Mouse (Mus musculus) kidney, adult 2 months (tissue): Measurements from ENCODE around the gene Cxcr3. TPM values are rescaled to one million over a fixed set of nuclear protein-coding genes. Genes with fewer than 3 reads are reported as not detected.

Experiments
- DNase-seq: peaks from one replicate; pipeline ENCODE4 v3.0.0; 2021
- H3K27ac ChIP-seq: fragments of 200-500 bp; 2 replicates; pipeline ENCODE4 v1.5.1; 2012; ENCODE audit warnings: low read depth, low read length, control low read depth, inconsistent platforms; ENCODE audit not compliant: insufficient read depth
- H3K27me3 ChIP-seq: fragments of 200-500 bp; replicated peaks from 2 replicates; pipeline ENCODE4 v1.6.1; 2012; ENCODE audit warnings: mild to moderate bottlenecking, moderate library complexity, low read length, inconsistent platforms; ENCODE audit not compliant: control insufficient read depth, insufficient read depth
- H3K36me3 ChIP-seq: fragments of 200-500 bp; 2 replicates; pipeline ENCODE4 v1.6.1; 2012; ENCODE audit warnings: mild to moderate bottlenecking, moderate library complexity, low read length, inconsistent platforms; ENCODE audit not compliant: control insufficient read depth, insufficient read depth
- H3K4me1 ChIP-seq: fragments of 200-500 bp; 2 replicates; pipeline ENCODE4 v1.6.1; 2011; ENCODE audit warnings: low read length; ENCODE audit not compliant: control insufficient read depth, insufficient read depth
- H3K4me3 ChIP-seq: fragments of 200-500 bp; 2 replicates; pipeline ENCODE4 v1.5.1; 2011; ENCODE audit warnings: mild to moderate bottlenecking, low read depth, low read length, control low read depth; ENCODE audit not compliant: insufficient read depth
- CTCF ChIP-seq: fragments of 200-500 bp; conservative IDR thresholded peaks from 2 replicates; pipeline ENCODE4 v1.5.1; 2011; ENCODE audit warnings: low read depth, mild to moderate bottlenecking, control low read depth, low read length, moderate library complexity, mixed read lengths; ENCODE audit not compliant: insufficient read depth, insufficient read length
- POLR2A ChIP-seq: fragments of 200-500 bp; IDR thresholded peaks from one replicate; pipeline ENCODE4 v1.6.1; 2011; ENCODE audit warnings: low read depth, low read length, control low read depth
- WGBS: fragments of 180-500 bp; shearing (Covaris S2); methylation state at CpG from one replicate; pipeline ENCODE4 v1.1.7; 2018; 5-methylcytosine and 5-hydroxymethylcytosine counted together
- polyA plus RNA-seq: library from polyadenylated mRNA; depleted of rRNA; stranded (reverse); fragments of >200 nt; gene quantifications from 2 replicates; pipeline ENCODE4 v1.2.3, GENCODE M21; 2012; rRNA removed

Gene Cxcr3
- polyA plus RNA-seq, 1 experiment: 4.3 TPM

DNA sequence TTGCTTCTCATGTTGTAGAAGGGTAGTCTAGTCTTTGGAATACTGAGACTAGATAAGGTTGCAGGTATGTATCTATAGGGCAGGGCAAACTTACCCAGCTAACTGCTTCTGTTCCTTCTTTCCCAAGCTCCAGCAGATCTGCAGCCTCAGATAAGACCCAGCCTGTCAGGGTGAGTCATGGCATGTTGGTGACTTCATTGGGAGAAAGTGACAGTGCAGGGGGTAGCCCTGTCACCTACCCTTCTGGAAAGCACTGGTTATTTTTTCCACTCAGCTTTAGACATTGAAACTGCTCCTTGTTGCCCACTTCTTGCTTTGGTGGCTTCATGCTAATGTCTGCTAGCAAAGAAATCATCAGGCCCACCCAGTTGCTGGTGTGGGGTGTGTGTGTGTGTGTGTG, 4.1 kb downstream of the Cxcr3 start:
- no peaks in the 10 kb centered on the region for H3K36me3 ChIP-seq
- H3K4me1 ChIP-seq: no peaks in the 10 kb centered on the region
- DNase-seq: no peak
- H3K4me3 ChIP-seq: no peak overlapping the region
- no peaks in the 10 kb centered on the region for H3K27me3 ChIP-seq
- H3K27ac ChIP-seq: no peak overlapping the region
- TF ChIP-seq CTCF (no peak), POLR2A (no peak)

DNA sequence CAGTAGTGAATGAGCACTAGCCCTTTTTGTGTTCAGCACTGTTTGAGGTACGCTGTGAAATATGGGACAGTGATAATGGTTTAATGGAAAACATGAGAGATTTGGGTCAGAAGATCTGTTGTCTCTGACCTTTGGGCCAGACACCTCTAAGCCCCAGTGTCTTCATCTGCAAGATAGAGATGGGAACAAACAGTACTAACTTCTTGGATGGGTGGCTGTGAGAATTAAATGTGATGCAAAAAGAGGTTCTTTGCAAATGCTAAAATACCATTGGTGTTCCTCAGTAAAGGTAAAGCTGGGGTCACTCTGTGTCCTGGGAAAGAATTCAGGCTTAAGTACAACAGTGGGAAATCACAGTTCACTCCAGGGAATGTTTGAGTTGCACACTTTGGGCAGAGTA, 13.7 kb downstream of the Cxcr3 start:
- DNase-seq: no peak
- 67% methylated on average over 1 of the region's 1 CpGs for WGBS
- Histone ChIP-seq H3K36me3 (no peaks in the 10 kb centered on the region), H3K27ac (no peak overlapping the region), H3K4me3 (no peak overlapping the region), H3K4me1 (no peaks in the 10 kb centered on the region), H3K27me3 (no peaks in the 10 kb centered on the region)
- TF ChIP-seq CTCF: no peak
- no peak for TF ChIP-seq POLR2A

DNA sequence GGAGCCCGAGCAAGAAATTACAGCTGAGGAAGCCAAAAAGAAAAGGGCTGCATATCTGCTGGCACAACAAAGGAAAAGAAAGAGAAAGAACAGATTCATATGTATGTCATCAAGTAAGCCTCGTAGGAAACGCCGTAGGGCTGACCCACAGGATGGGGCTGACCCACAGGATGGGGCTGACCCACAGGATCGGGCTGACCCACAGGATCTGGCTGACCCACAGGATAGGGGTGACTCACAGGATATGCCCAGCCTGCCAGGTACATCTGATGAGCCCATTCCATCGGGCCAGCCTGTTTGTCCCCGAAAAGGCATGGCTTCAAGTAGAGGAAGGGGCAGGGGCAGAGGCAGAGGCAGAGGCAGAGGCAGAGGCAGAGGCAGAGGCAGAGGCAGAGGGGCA, 29.0 kb downstream of the Cxcr3 start:
- WGBS: 70% methylated on average over 7 of the region's 7 CpGs
- H3K27ac ChIP-seq: no peak overlapping the region
- DNase-seq: no peak

DNA sequence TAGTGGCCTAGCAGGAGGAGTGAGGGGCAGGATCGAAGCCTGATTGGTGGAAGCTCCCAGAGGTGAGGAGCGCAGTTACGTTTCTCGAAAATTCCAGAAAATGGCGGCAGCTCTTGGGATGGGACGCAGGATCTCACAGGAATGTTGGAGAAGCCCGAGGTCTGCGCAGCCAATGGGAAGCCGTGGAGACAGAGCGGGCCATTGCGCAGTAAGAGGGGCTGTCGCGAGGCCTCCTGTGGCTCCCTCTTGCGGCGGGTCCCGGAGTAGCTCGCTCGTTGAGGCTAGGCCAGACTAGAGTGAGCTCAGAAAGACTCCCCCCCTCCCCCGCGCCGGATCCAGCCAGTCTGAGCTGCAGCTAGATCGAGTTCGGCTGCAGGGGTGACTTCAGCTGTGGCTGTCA, 35.8 kb downstream of the Cxcr3 start:
- DNase-seq: no peak
- H3K27ac ChIP-seq: no peak overlapping the region
- TF ChIP-seq CTCF (no peak), POLR2A (no peak)
- WGBS: 72% methylated on average over 23 of the region's 23 CpGs
- H3K4me1 ChIP-seq: no peaks in the 10 kb centered on the region
- no peak overlapping the region for H3K4me3 ChIP-seq
- H3K27me3 ChIP-seq: no peaks in the 10 kb centered on the region
- H3K36me3 ChIP-seq: no peaks in the 10 kb centered on the region

More for the DNA sequence above, 29.0 kb downstream of the Cxcr3 start:
- Histone ChIP-seq H3K4me3 (no peak overlapping the region), H3K27me3 (no peaks in the 10 kb centered on the region), H3K36me3 (no peaks in the 10 kb centered on the region), H3K4me1 (no peaks in the 10 kb centered on the region)
- TF ChIP-seq CTCF (no peak), POLR2A (no peak)

DNA sequence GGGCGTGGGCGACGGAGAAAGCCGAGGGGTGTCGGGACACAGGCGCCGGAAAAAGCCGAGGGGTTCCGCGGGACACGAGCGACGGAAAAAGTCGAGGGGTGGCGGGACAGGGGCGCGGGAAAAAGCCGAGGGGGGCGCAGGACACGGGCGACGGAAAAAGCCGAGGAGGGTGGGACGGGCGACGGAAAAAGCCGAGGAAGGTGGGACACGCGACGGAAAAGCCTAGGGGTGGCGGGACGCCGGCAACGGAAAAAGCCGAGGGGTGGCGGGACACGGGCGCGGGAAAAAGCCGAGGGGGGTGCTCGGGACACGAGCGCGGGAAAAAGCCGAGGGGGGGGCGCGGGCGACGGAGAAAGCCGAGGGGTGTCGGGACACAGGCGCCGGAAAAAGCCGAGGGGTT, 36.5 kb downstream of the Cxcr3 start:
- TF ChIP-seq CTCF (no peak), POLR2A (no peak)
- DNase-seq: no peak
- Histone ChIP-seq H3K27me3 (no peaks in the 10 kb centered on the region), H3K4me1 (no peaks in the 10 kb centered on the region), H3K27ac (no peak overlapping the region), H3K36me3 (no peaks in the 10 kb centered on the region), H3K4me3 (no peak overlapping the region)
- WGBS: 74% methylated on average over 43 of the region's 54 CpGs

DNA sequence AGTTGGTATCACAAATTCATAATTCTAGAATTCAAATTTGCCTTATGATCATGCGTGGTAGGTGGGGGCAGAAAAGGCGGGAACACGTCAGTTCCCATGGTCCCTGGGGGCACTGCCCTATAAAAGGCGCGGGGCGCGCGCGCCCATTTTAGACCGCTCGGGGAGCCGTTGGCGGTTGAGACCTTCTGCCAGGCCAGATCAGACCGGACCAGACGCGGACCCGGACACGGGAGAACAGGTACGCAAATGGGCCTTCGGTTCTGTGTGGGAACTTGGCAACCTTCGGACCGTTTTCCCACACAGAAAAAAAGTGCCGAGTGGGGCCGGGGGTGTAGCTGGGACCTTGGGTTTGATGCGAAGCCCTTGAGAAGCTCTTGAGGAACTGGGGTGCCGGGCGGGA, 38.4 kb downstream of the Cxcr3 start:
- Histone ChIP-seq H3K27ac (no peak overlapping the region), H3K36me3 (no peaks in the 10 kb centered on the region), H3K4me1 (no peaks in the 10 kb centered on the region), H3K27me3 (no peaks in the 10 kb centered on the region), H3K4me3 (no peak overlapping the region)
- TF ChIP-seq CTCF (no peak), POLR2A (no peak)
- 96% methylated on average over 27 of the region's 27 CpGs for WGBS
- no peak for DNase-seq

Other genes with a start within 250 kb of the Cxcr3 start
- 3.2 and 5.0 TPM in 2 replicates for gene Taf1, start 201.5 kb downstream of the Cxcr3 start, polyA plus RNA-seq
- 64.3 and 69.4 TPM in 2 replicates for gene Ogt, start 94.2 kb downstream of the Cxcr3 start, polyA plus RNA-seq
- 0.13 TPM in 1 of 2 replicates, not detected in the other for gene Gm4779, start 60.2 kb upstream of the Cxcr3 start, polyA plus RNA-seq
- not detected in 2 replicates for gene 8030474K03Rik, start 60.4 kb upstream of the Cxcr3 start, polyA plus RNA-seq
- 3.2 and 4.0 TPM in 2 replicates for gene Nhsl2, start 115.1 kb upstream of the Cxcr3 start, polyA plus RNA-seq